11 mouse cellular contexts compared by ENCODE assay signal in genomic region chr12:86989378-86989777, GRCm38 (mm10). TPM values are rescaled to one million over a fixed set of nuclear protein-coding genes. Genes with fewer than 3 reads are reported as not detected.
DNase-seq lines count a peak whose midpoint lies in the region; ATAC-seq and TF ChIP-seq lines count a peak whose summit lies in the region.
"Had no signal": no experiment of that assay in that cellular context is flagged by ENCODE, and none has a peak within 500 bp of the region (broad histone marks: within the 10 kb centered on the region; RNA-seq: fewer than 3 reads in every experiment).

No protein-coding gene starts in this region.

- H3K4me1 ChIP-seq in limb, embryonic 14.5 days (ENCODE audit: control insufficient read depth, insufficient read depth, low read length), result no peaks in the 10 kb centered on the region; the same call in 1 of the 2 replicates
- H3K4me1 ChIP-seq in stomach, embryonic 15.5 days, result peaks cover 11% of the 10 kb centered on the region

- WGBS in limb, embryonic 14.5 days, result 7% methylated on average over 15 of the region's 15 CpGs
- WGBS in stomach, embryonic 15.5 days, result 10% methylated on average over 15 of the region's 15 CpGs

- H3K4me3 ChIP-seq in limb, embryonic 14.5 days (replicated peaks; ENCODE audit: low read length), result no peak overlapping the region
- 0 out of 2 replicates have a peak overlapping the region, but pooled peaks have one; percentile 22 for H3K4me3 ChIP-seq in stomach, embryonic 15.5 days (replicated peaks)

- no peak for ATAC-seq in limb, embryonic 14.5 days (ENCODE audit: low FRiP score, low read depth)
- ATAC-seq in stomach, embryonic 15.5 days (ENCODE audit: insufficient read depth, low FRiP score, low read depth), result no peak
- no peak for ATAC-seq in megakaryocyte, adult 5-6 weeks (ENCODE audit: poor library complexity, severe bottlenecking)

- H3K27ac ChIP-seq in limb, embryonic 14.5 days (replicated peaks; ENCODE audit: low read depth, low read length), result no peak overlapping the region
- H3K27ac ChIP-seq in stomach, embryonic 15.5 days, result no peak overlapping the region
- H3K27ac ChIP-seq: kidney, postnatal 0 days had no signal

- no peak overlapping the region for H3K9ac ChIP-seq in limb, embryonic 14.5 days (ENCODE audit: low read depth, low read length, severe bottlenecking)
- H3K9ac ChIP-seq in stomach, embryonic 15.5 days, result no peak overlapping the region

- peak overlapping the region; percentile 36; the same call in 1 of the 2 replicates for H3K4me2 ChIP-seq in limb, embryonic 14.5 days (replicated peaks; ENCODE audit: low read depth, low read length, severe bottlenecking)
- no peak overlapping the region for H3K4me2 ChIP-seq in stomach, embryonic 15.5 days

- peak; percentile 52 to 61 for DNase-seq in cerebellum, postnatal 14 days
- no peak for DNase-seq in cerebellum, postnatal 4 days (ENCODE audit: low spot score in 2 of 2)
- peak; percentile 40 for DNase-seq in right cerebral cortex, postnatal 4 days
- DNase-seq in right cerebral cortex, postnatal 36 days (ENCODE audit: low spot score in 2 of 2), result no peak
- no peak for DNase-seq in limb, embryonic 14.5 days (ENCODE audit: low spot score)
- no peak for DNase-seq in adrenal gland, postnatal 25 days

- TF ChIP-seq POLR2A in limb, embryonic 14.5 days (IDR thresholded peaks at IDR 0.05; ENCODE audit: borderline replicate concordance, extremely low read depth, insufficient read depth, insufficient read length), result no peak

- H3K36me3 ChIP-seq in limb, embryonic 14.5 days (ENCODE audit: control insufficient read depth, insufficient read depth, low read length), result no peaks in the 10 kb centered on the region
- no peaks in the 10 kb centered on the region for H3K36me3 ChIP-seq in stomach, embryonic 15.5 days

- H3K9me3 ChIP-seq in limb, embryonic 14.5 days (ENCODE audit: control insufficient read depth, low read length), result no peaks in the 10 kb centered on the region
- no peaks in the 10 kb centered on the region for H3K9me3 ChIP-seq in stomach, embryonic 15.5 days

- peaks cover 50% of the 10 kb centered on the region for H3K27me3 ChIP-seq in limb, embryonic 14.5 days (ENCODE audit: control insufficient read depth, insufficient read depth, low read length)
- H3K27me3 ChIP-seq in stomach, embryonic 15.5 days (replicated peaks), result peaks cover 73% of the 10 kb centered on the region

RNA-seq across cellular contexts. Expression of gene Zdhhc22, which starts 0.9 kb away (rescaled TPM):
- polyA plus RNA-seq in limb, embryonic 14.5 days (2012; rRNA removed), result not detected in 2 replicates
- 0.06 and 0.10 TPM in 2 replicates for polyA plus RNA-seq in limb, embryonic 14.5 days (2014; fragmentation: Nextera tagmentation; extraction: Ambion mirVana)
- 0.42 and 0.53 TPM in 2 replicates for polyA plus RNA-seq in stomach, embryonic 15.5 days (2015; fragmentation: Nextera tagmentation; extraction: Ambion mirVana)
- total RNA-seq in adrenal gland, postnatal 25 days (2021), result 0.86 and 1.9 TPM in 2 replicates
- not detected in 2 replicates for total RNA-seq in megakaryocyte, adult 5-6 weeks (2015)
- not detected in 2 replicates for total RNA-seq in megakaryocyte, adult 5-6 weeks (2017)
- polyA plus RNA-seq: heart, embryonic 11.5 days had no signal

RNA-seq across cellular contexts. Expression of gene Tmem63c, which starts 31.8 kb away (rescaled TPM):
- polyA plus RNA-seq in limb, embryonic 14.5 days (2012; rRNA removed), result 0.01 and 0.10 TPM in 2 replicates
- polyA plus RNA-seq in limb, embryonic 14.5 days (2014; fragmentation: Nextera tagmentation; extraction: Ambion mirVana), result not detected in 2 replicates
- 0.76 and 1.2 TPM in 2 replicates for polyA plus RNA-seq in stomach, embryonic 15.5 days (2015; fragmentation: Nextera tagmentation; extraction: Ambion mirVana)
- total RNA-seq in adrenal gland, postnatal 25 days (2021), result 0.71 and 1.5 TPM in 2 replicates
- total RNA-seq in megakaryocyte, adult 5-6 weeks (2015), result not detected in 2 replicates
- not detected in 2 replicates for total RNA-seq in megakaryocyte, adult 5-6 weeks (2017)
- polyA plus RNA-seq: heart, embryonic 11.5 days; limb, embryonic 11.5 days had no signal

RNA-seq across cellular contexts. Expression of gene Cipc, which starts 42.5 kb away (rescaled TPM):
- 31.3 and 40.7 TPM in 2 replicates for polyA plus RNA-seq in limb, embryonic 14.5 days (2012; rRNA removed)
- polyA plus RNA-seq in limb, embryonic 14.5 days (2014; fragmentation: Nextera tagmentation; extraction: Ambion mirVana), result 20.0 and 21.4 TPM in 2 replicates
- polyA plus RNA-seq in stomach, embryonic 15.5 days (2015; fragmentation: Nextera tagmentation; extraction: Ambion mirVana), result 15.4 and 15.7 TPM in 2 replicates
- 29.9 and 31.0 TPM in 2 replicates for total RNA-seq in adrenal gland, postnatal 25 days (2021)
- 12.0 and 12.9 TPM in 2 replicates for total RNA-seq in megakaryocyte, adult 5-6 weeks (2015)
- total RNA-seq in megakaryocyte, adult 5-6 weeks (2017), result 8.9 and 11.0 TPM in 2 replicates

Comparison
In these comparisons a context has a peak if more than half of its experiments do, and no peak if none do; other contexts are left out.
1. DNase-seq: peak in cerebellum, postnatal 14 days (2 of 2) and right cerebral cortex, postnatal 4 days (single experiment); none in cerebellum, postnatal 4 days (0 of 2), right cerebral cortex, postnatal 36 days (0 of 2), limb, embryonic 14.5 days (single experiment) and adrenal gland, postnatal 25 days (single experiment).